Mouse (Mus musculus): Measurements from ENCODE around the gene Atp1b3. TPM values are rescaled to one million over a fixed set of nuclear protein-coding genes. Genes with fewer than 3 reads are reported as not detected.
A peak's percentile ranks its signal among the peaks of the same experiment; 100 is the strongest.

Atp1b3 gene
- polyA plus RNA-seq, 1 experiment from 2014 or later, result 57.3 TPM

GRCm38 (mm10) chr9:96350476-96350875 is 13.8 kb downstream of the Atp1b3 start:
- Histone ChIP-seq H3K9ac (ENCODE audit: low read depth, low read length) (no peak overlapping the region), H3K4me1 (ENCODE audit: control insufficient read depth, low read depth, low read length) (peaks cover 9% of the 10 kb centered on the region), H3K27me3 (ENCODE audit: control insufficient read depth, insufficient read depth, low read depth, low read length) (no peaks in the 10 kb centered on the region), H3K27ac (ENCODE audit: low read length) (no peak overlapping the region), H3K36me3 (ENCODE audit: control insufficient read depth, insufficient read depth) (no peaks in the 10 kb centered on the region), H3K4me3 (ENCODE audit: low read depth, low read length) (no peak overlapping the region), H3K4me2 (ENCODE audit: low read depth, low read length) (no peak overlapping the region), H3K9me3 (replicated peaks; ENCODE audit: control insufficient read depth, low read length) (no peaks in the 10 kb centered on the region)
- WGBS (ENCODE audit: insufficient replicate concordance), result 42% methylated on average over 3 of the region's 3 CpGs
- no peak for ATAC-seq (ENCODE audit: low read depth)

- H3K9ac ChIP-seq (ENCODE audit: low read depth, low read length), result no peak overlapping the region
- no peak overlapping the region for H3K4me3 ChIP-seq (ENCODE audit: low read depth, low read length)
- no peaks in the 10 kb centered on the region for H3K9me3 ChIP-seq (replicated peaks; ENCODE audit: control insufficient read depth, low read length)
- H3K4me1 ChIP-seq (ENCODE audit: control insufficient read depth, low read depth, low read length), result peaks cover 9% of the 10 kb centered on the region
- 40% methylated on average over 4 of the region's 4 CpGs for WGBS (ENCODE audit: insufficient replicate concordance)
- no peaks in the 10 kb centered on the region for H3K27me3 ChIP-seq (ENCODE audit: control insufficient read depth, insufficient read depth, low read depth, low read length)
- no peak for ATAC-seq (ENCODE audit: low read depth)
- H3K27ac ChIP-seq (ENCODE audit: low read length), result no peak overlapping the region
- H3K4me2 ChIP-seq (ENCODE audit: low read depth, low read length), result no peak overlapping the region
- H3K36me3 ChIP-seq (ENCODE audit: control insufficient read depth, insufficient read depth), result no peaks in the 10 kb centered on the region
Observed at GRCm38 (mm10) chr9:96350010-96350409, 14.2 kb downstream of the Atp1b3 start.

- 74% methylated on average over 5 of the region's 5 CpGs for WGBS (ENCODE audit: insufficient replicate concordance)
- no peak overlapping the region for H3K27ac ChIP-seq (ENCODE audit: low read length)
- H3K9me3 ChIP-seq (replicated peaks; ENCODE audit: control insufficient read depth, low read length), result no peaks in the 10 kb centered on the region
- H3K4me3 ChIP-seq (ENCODE audit: low read depth, low read length), result no peak overlapping the region
- H3K4me1 ChIP-seq (ENCODE audit: control insufficient read depth, low read depth, low read length), result peaks cover 6% of the 10 kb centered on the region
- no peak overlapping the region for H3K4me2 ChIP-seq (ENCODE audit: low read depth, low read length)
- no peak for ATAC-seq (ENCODE audit: low read depth)
- no peak overlapping the region for H3K9ac ChIP-seq (ENCODE audit: low read depth, low read length)
- no peaks in the 10 kb centered on the region for H3K27me3 ChIP-seq (ENCODE audit: control insufficient read depth, insufficient read depth, low read depth, low read length)
- peaks cover 3% of the 10 kb centered on the region; the same call in 1 of the 2 replicates for H3K36me3 ChIP-seq (ENCODE audit: control insufficient read depth, insufficient read depth)
Observed at GRCm38 (mm10) chr9:96348885-96349284, 15.4 kb downstream of the Atp1b3 start.

- H3K4me2 ChIP-seq (ENCODE audit: low read depth, low read length), result no peak overlapping the region
- no peak for ATAC-seq (ENCODE audit: low read depth)
- H3K4me3 ChIP-seq (ENCODE audit: low read depth, low read length), result no peak overlapping the region
- no peak overlapping the region for H3K9ac ChIP-seq (ENCODE audit: low read depth, low read length)
- no peaks in the 10 kb centered on the region for H3K9me3 ChIP-seq (replicated peaks; ENCODE audit: control insufficient read depth, low read length)
- H3K36me3 ChIP-seq (ENCODE audit: control insufficient read depth, insufficient read depth), result peaks cover 4% of the 10 kb centered on the region; the same call in 1 of the 2 replicates
- no peaks in the 10 kb centered on the region for H3K27me3 ChIP-seq (ENCODE audit: control insufficient read depth, insufficient read depth, low read depth, low read length)
- H3K4me1 ChIP-seq (ENCODE audit: control insufficient read depth, low read depth, low read length), result no peaks in the 10 kb centered on the region; the same call in none of the 2 replicates
- no peak overlapping the region for H3K27ac ChIP-seq (ENCODE audit: low read length)
- WGBS (ENCODE audit: insufficient replicate concordance), result 89% methylated on average over 3 of the region's 3 CpGs
Observed at GRCm38 (mm10) chr9:96345750-96346149, 18.5 kb downstream of the Atp1b3 start.

GRCm38 (mm10) chr9:96331146-96331545 is 33.1 kb downstream of the Atp1b3 start:
- no peak overlapping the region for H3K4me3 ChIP-seq (ENCODE audit: low read depth, low read length)
- H3K36me3 ChIP-seq (ENCODE audit: control insufficient read depth, insufficient read depth), result peaks cover 10% of the 10 kb centered on the region; the same call in 1 of the 2 replicates
- H3K9me3 ChIP-seq (replicated peaks; ENCODE audit: control insufficient read depth, low read length), result no peaks in the 10 kb centered on the region
- no peak; the same call in 1 of the 2 replicates for ATAC-seq (ENCODE audit: low read depth)
- no peaks in the 10 kb centered on the region for H3K4me1 ChIP-seq (ENCODE audit: control insufficient read depth, low read depth, low read length)
- H3K27me3 ChIP-seq (ENCODE audit: control insufficient read depth, insufficient read depth, low read depth, low read length), result no peaks in the 10 kb centered on the region
- no peak overlapping the region for H3K4me2 ChIP-seq (ENCODE audit: low read depth, low read length)
- H3K27ac ChIP-seq (ENCODE audit: low read length), result no peak overlapping the region
- WGBS (ENCODE audit: insufficient replicate concordance), result 84% methylated on average over 5 of the region's 5 CpGs
- no peak overlapping the region for H3K9ac ChIP-seq (ENCODE audit: low read depth, low read length)

- H3K36me3 ChIP-seq (ENCODE audit: control insufficient read depth, insufficient read depth), result peaks cover 5% of the 10 kb centered on the region; the same call in 1 of the 2 replicates
- no peaks in the 10 kb centered on the region for H3K9me3 ChIP-seq (replicated peaks; ENCODE audit: control insufficient read depth, low read length)
- H3K4me1 ChIP-seq (ENCODE audit: control insufficient read depth, low read depth, low read length), result no peaks in the 10 kb centered on the region
- ATAC-seq (ENCODE audit: low read depth), result no peak
- H3K4me3 ChIP-seq (ENCODE audit: low read depth, low read length), result no peak overlapping the region
- H3K27ac ChIP-seq (ENCODE audit: low read length), result no peak overlapping the region
- no peak overlapping the region for H3K4me2 ChIP-seq (ENCODE audit: low read depth, low read length)
- H3K9ac ChIP-seq (ENCODE audit: low read depth, low read length), result no peak overlapping the region
- WGBS (ENCODE audit: insufficient replicate concordance), result 69% methylated on average over 4 of the region's 4 CpGs
- no peaks in the 10 kb centered on the region for H3K27me3 ChIP-seq (ENCODE audit: control insufficient read depth, insufficient read depth, low read depth, low read length)
Observed at GRCm38 (mm10) chr9:96328226-96328625, 36.0 kb downstream of the Atp1b3 start.

GRCm38 (mm10) chr9:96326496-96326923 is 37.7 kb downstream of the Atp1b3 start:
- no peaks in the 10 kb centered on the region for H3K4me1 ChIP-seq (ENCODE audit: control insufficient read depth, low read depth, low read length)
- no peak overlapping the region for H3K4me2 ChIP-seq (ENCODE audit: low read depth, low read length)
- H3K36me3 ChIP-seq (ENCODE audit: control insufficient read depth, insufficient read depth), result peaks cover 15% of the 10 kb centered on the region
- H3K9me3 ChIP-seq (replicated peaks; ENCODE audit: control insufficient read depth, low read length), result no peaks in the 10 kb centered on the region
- no peaks in the 10 kb centered on the region for H3K27me3 ChIP-seq (ENCODE audit: control insufficient read depth, insufficient read depth, low read depth, low read length)
- H3K4me3 ChIP-seq (ENCODE audit: low read depth, low read length), result no peak overlapping the region
- H3K27ac ChIP-seq (ENCODE audit: low read length), result no peak overlapping the region
- no peak for ATAC-seq (ENCODE audit: low read depth)
- no peak overlapping the region for H3K9ac ChIP-seq (ENCODE audit: low read depth, low read length)
- WGBS (ENCODE audit: insufficient replicate concordance), result 51% methylated on average over 6 of the region's 6 CpGs

- H3K27ac ChIP-seq (ENCODE audit: low read length), result no peak overlapping the region
- peak; percentile 14; the same call in 1 of the 2 replicates for ATAC-seq (ENCODE audit: low read depth)
- WGBS (ENCODE audit: insufficient replicate concordance), result 61% methylated on average over 4 of the region's 4 CpGs
Observed at GRCm38 (mm10) chr9:96324502-96324901, 39.7 kb downstream of the Atp1b3 start.

GRCm38 (mm10) chr9:96322411-96323152 is 41.7 kb downstream of the Atp1b3 start:
- no peak for ATAC-seq (ENCODE audit: low read depth)
- WGBS (ENCODE audit: insufficient replicate concordance), result 89% methylated on average over 15 of the region's 15 CpGs

More at GRCm38 (mm10) chr9:96324502-96324901, 39.7 kb downstream of the Atp1b3 start:
- no peaks in the 10 kb centered on the region for H3K4me1 ChIP-seq (ENCODE audit: control insufficient read depth, low read depth, low read length)
- no peak overlapping the region for H3K9ac ChIP-seq (ENCODE audit: low read depth, low read length)
- no peaks in the 10 kb centered on the region for H3K27me3 ChIP-seq (ENCODE audit: control insufficient read depth, insufficient read depth, low read depth, low read length)
- H3K4me3 ChIP-seq (ENCODE audit: low read depth, low read length), result no peak overlapping the region
- H3K36me3 ChIP-seq (ENCODE audit: control insufficient read depth, insufficient read depth), result peaks cover 34% of the 10 kb centered on the region
- H3K9me3 ChIP-seq (replicated peaks; ENCODE audit: control insufficient read depth, low read length), result no peaks in the 10 kb centered on the region
- no peak overlapping the region for H3K4me2 ChIP-seq (ENCODE audit: low read depth, low read length)

More at GRCm38 (mm10) chr9:96322411-96323152, 41.7 kb downstream of the Atp1b3 start:
- H3K36me3 ChIP-seq (ENCODE audit: control insufficient read depth, insufficient read depth), result peaks cover 51% of the 10 kb centered on the region
- no peak overlapping the region for H3K4me2 ChIP-seq (ENCODE audit: low read depth, low read length)
- H3K27me3 ChIP-seq (ENCODE audit: control insufficient read depth, insufficient read depth, low read depth, low read length), result no peaks in the 10 kb centered on the region
- H3K9me3 ChIP-seq (replicated peaks; ENCODE audit: control insufficient read depth, low read length), result no peaks in the 10 kb centered on the region
- no peak overlapping the region for H3K4me3 ChIP-seq (ENCODE audit: low read depth, low read length)
- H3K27ac ChIP-seq (ENCODE audit: low read length), result no peak overlapping the region
- no peak overlapping the region for H3K9ac ChIP-seq (ENCODE audit: low read depth, low read length)
- no peaks in the 10 kb centered on the region for H3K4me1 ChIP-seq (ENCODE audit: control insufficient read depth, low read depth, low read length)
